Mouse (Mus musculus) megakaryocyte, embryonic 14.5 days (primary cell): ENCODE measurements at regions not wholly inside any gene's neighbourhood (a gene's known extent, or its start where the extent isn't known, plus 50 kb on each side); places are given as distances from the start of the nearest gene placed in this dataset.

ENCODE experiments used
- FLI1 ChIP-seq: IDR thresholded peaks from 2 replicates; pipeline ENCODE4 v1.6.1; 2012; ENCODE audit warnings: low read length, inconsistent platforms, mixed read lengths
- GATA1 ChIP-seq: IDR thresholded peaks from 3 replicates; pipeline ENCODE4 v1.6.1; 2012; ENCODE audit warnings: mixed read lengths, low read length, inconsistent platforms, borderline replicate concordance

GRCm38 (mm10) chr6:98551781-98552180 is 209.2 kb upstream of the Gm765 start:
- TF ChIP-seq GATA1, result no peak
- TF ChIP-seq FLI1, result no peak
